Mouse (Mus musculus) liver, adult 2 months (tissue): ENCODE measurements around the gene Zfp11. TPM values are rescaled to one million over a fixed set of nuclear protein-coding genes. Genes with fewer than 3 reads are reported as not detected.
"Not testable (repeated sequence)": the region's sequence is repeated elsewhere in the genome, so short reads cannot be mapped to it uniquely, and the experiment has no call there.

Experiments
- DNase-seq: peaks from one replicate; pipeline ENCODE4 v3.0.0-alpha.2; 2011; ENCODE audit warnings: low read depth, low spot score; ENCODE audit errors: extremely low read depth
- H3K27ac ChIP-seq: fragments of 200-500 bp; replicated peaks from 2 replicates; pipeline ENCODE4 v1.5.1; 2012; ENCODE audit warnings: low read depth, mild to moderate bottlenecking, control low read depth, inconsistent platforms, low read length; ENCODE audit not compliant: insufficient read depth
- H3K27me3 ChIP-seq: fragments of 200-500 bp; 2 replicates; pipeline ENCODE4 v1.6.1; 2012; ENCODE audit warnings: mild to moderate bottlenecking, moderate library complexity, low read length, inconsistent platforms; ENCODE audit not compliant: control insufficient read depth, insufficient read depth
- H3K36me3 ChIP-seq: fragments of 200-500 bp; 2 replicates; pipeline ENCODE4 v1.6.1; 2012; ENCODE audit warnings: low read length, inconsistent platforms; ENCODE audit not compliant: control insufficient read depth, insufficient read depth
- H3K4me1 ChIP-seq: fragments of 200-500 bp; 2 replicates; pipeline ENCODE4 v1.6.1; 2011; ENCODE audit warnings: low read length; ENCODE audit not compliant: control insufficient read depth, insufficient read depth
- H3K4me3 ChIP-seq: fragments of 200-500 bp; 2 replicates; pipeline ENCODE4 v1.5.1; 2011; ENCODE audit warnings: low read depth, mild to moderate bottlenecking, control low read depth, low read length, moderate library complexity; ENCODE audit not compliant: insufficient read depth
- H3K79me2 ChIP-seq: fragments of 200-500 bp; 2 replicates; pipeline ENCODE4 v1.6.1; 2012; ENCODE audit warnings: inconsistent platforms, mild to moderate bottlenecking, low read length, moderate library complexity; ENCODE audit not compliant: control insufficient read depth, insufficient read depth
- H3K9ac ChIP-seq: fragments of 200-500 bp; 2 replicates; pipeline ENCODE4 v1.6.1; 2012; ENCODE audit warnings: low read depth, mild to moderate bottlenecking, control low read depth, inconsistent platforms, low read length
- CTCF ChIP-seq: fragments of 200-500 bp; IDR thresholded peaks from 2 replicates; pipeline ENCODE4 v1.5.1; 2011; ENCODE audit warnings: low read depth, low read length, control low read depth
- POLR2A ChIP-seq: fragments of 200-500 bp; IDR thresholded peaks from 2 replicates; pipeline ENCODE4 v1.6.1; 2011; ENCODE audit warnings: low read length, control low read depth; ENCODE audit not compliant: insufficient read depth; ENCODE audit errors: extremely low read depth
- WGBS: fragments of 180-500 bp; shearing (Covaris S2); methylation state at CpG from one replicate; pipeline ENCODE4 v1.1.7; 2018; 5-methylcytosine and 5-hydroxymethylcytosine counted together
- polyA plus RNA-seq: library from polyadenylated mRNA; depleted of rRNA; stranded (reverse); fragments of >200 nt; gene quantifications from 2 replicates; pipeline ENCODE4 v1.2.3, GENCODE M21; 2012
- total RNA-seq: library from RNA; depleted of rRNA; stranded (reverse); fragments of >200 nt; gene quantifications from 2 replicates; pipeline ENCODE4 v1.2.3, GENCODE M21; 2014

Gene Zfp11
- total and polyA plus RNA-seq, 2 experiments: 0.61 to 0.74 TPM

DNA sequence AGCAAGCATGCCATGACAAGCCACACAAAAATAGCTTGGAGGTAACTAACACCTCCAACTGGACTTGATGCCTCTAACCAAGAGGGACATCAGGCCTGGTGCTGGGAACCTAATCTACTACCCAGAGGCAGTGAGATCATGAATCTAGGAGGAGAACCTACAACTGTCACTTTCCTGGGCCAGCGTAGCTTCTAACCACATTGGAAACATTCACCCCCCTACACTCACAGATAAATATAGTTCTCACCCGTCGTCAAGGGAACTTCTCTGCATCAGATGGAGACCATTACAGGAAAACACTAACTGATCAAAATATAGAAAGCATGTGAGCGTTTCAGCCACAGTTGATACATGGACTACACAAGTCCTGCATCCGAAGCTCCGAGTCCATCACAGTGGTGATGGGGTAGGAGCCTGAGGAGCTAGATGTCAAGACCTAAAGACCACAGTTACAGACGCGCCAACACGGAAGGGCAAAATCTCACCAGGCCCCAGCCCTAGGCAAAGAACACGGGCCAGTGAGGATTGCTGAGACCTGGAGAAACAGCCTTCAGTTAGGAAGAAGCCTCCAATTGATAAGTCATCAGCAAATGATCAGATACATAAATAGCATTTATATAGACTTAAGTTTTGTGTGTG, 3.5 kb downstream of the Zfp11 start:
- no peak for TF ChIP-seq CTCF
- TF ChIP-seq POLR2A: no peak
- H3K36me3 ChIP-seq: no peaks in the 10 kb centered on the region
- no peak for DNase-seq

DNA sequence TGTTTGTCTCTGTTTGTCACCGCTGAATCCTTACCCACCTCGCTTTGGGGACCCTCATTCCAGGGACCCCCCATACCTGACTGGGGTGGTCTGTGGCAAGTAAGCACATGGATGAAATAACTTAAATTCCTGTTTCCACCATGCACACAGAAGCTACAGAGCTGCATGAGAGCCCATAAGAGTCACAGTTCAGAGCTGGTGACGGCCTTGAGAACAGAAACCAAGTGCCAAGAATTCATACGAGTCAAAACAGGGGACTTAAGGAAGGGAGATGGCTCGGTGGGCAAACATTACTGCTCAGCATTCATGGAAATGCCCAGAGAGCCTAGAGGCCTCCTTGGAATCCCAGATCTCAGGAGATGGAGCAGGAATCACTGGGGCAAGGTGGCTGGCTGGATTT, 5.8 kb downstream of the Zfp11 start:
- H3K9ac ChIP-seq: no peak overlapping the region
- no peak overlapping the region for H3K4me3 ChIP-seq
- no peak overlapping the region for H3K27ac ChIP-seq
- peaks cover 12% of the 10 kb centered on the region; the same call in 1 of the 2 replicates for H3K79me2 ChIP-seq
- no peak for DNase-seq
- H3K4me1 ChIP-seq: no peaks in the 10 kb centered on the region
- peaks cover 5% of the 10 kb centered on the region; the same call in 1 of the 2 replicates for H3K36me3 ChIP-seq
- TF ChIP-seq POLR2A (no peak), CTCF (no peak)
- no peaks in the 10 kb centered on the region for H3K27me3 ChIP-seq
- 95% methylated on average over 5 of the region's 5 CpGs for WGBS

More for the DNA sequence above, 3.5 kb downstream of the Zfp11 start:
- Histone ChIP-seq H3K4me3 (no peak overlapping the region), H3K79me2 (peaks cover 12% of the 10 kb centered on the region; the same call in 1 of the 2 replicates), H3K9ac (no peak overlapping the region), H3K27me3 (no peaks in the 10 kb centered on the region), H3K27ac (no peak overlapping the region), H3K4me1 (0 out of 2 replicates have a peak, but pooled peaks cover 3% of the 10 kb centered on the region)
- 94% methylated on average over 10 of the region's 10 CpGs for WGBS

DNA sequence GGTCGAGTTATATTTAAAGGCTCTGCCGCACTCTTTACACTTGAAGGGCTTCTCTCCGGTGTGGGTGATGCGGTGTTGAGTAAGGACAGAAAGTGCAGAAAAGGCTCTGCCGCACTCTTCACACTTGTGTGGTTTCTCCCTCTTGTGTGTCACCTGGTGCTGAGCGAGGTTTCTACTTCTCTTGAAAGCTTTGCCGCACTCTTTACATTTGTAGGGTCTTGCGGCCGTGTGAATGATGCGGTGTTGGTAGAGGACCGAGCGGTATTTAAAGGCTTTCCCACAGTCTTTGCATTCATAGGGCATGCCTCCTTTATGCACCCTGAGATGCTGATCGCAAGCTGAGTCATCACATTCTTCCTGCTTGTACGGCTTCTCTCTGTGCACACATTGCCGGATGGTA, 12.0 kb downstream of the Zfp11 start:
- H3K27ac ChIP-seq: no peak overlapping the region
- H3K9ac ChIP-seq: no peak overlapping the region
- peaks cover 3% of the 10 kb centered on the region; the same call in 1 of the 2 replicates for H3K79me2 ChIP-seq
- H3K36me3 ChIP-seq: peaks cover 28% of the 10 kb centered on the region
- H3K4me1 ChIP-seq: no peaks in the 10 kb centered on the region
- no peak overlapping the region for H3K4me3 ChIP-seq
- TF ChIP-seq POLR2A (no peak), CTCF (no peak)
- DNase-seq: no peak
- 93% methylated on average over 15 of the region's 15 CpGs for WGBS
- no peaks in the 10 kb centered on the region for H3K27me3 ChIP-seq

DNA sequence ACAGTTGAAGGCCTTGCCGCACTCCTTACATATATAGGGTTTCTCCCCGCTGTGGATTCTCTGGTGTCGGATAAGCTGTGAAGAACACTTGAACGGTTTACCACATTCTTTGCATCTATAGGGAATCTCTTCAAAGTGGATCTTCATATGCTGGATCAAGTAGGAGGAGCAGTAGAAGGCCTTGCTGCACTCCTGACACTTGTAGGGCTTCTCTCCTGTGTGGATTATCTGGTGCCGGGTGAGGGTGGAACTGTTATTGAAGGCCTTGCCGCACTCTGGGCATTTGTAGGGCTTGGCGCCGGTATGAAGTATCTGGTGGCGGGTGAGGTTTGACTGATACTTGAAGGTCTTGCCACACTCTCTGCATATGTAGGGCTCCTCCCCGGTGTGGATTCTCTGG, 12.9 kb downstream of the Zfp11 start:
- no peak overlapping the region for H3K9ac ChIP-seq
- peaks cover 28% of the 10 kb centered on the region for H3K36me3 ChIP-seq
- no peaks in the 10 kb centered on the region for H3K4me1 ChIP-seq
- no peaks in the 10 kb centered on the region for H3K79me2 ChIP-seq
- TF ChIP-seq CTCF: no peak
- TF ChIP-seq POLR2A: no peak
- no peaks in the 10 kb centered on the region for H3K27me3 ChIP-seq
- DNase-seq: no peak
- no peak overlapping the region for H3K27ac ChIP-seq
- no peak overlapping the region for H3K4me3 ChIP-seq
- 96% methylated on average over 10 of the region's 10 CpGs for WGBS

DNA sequence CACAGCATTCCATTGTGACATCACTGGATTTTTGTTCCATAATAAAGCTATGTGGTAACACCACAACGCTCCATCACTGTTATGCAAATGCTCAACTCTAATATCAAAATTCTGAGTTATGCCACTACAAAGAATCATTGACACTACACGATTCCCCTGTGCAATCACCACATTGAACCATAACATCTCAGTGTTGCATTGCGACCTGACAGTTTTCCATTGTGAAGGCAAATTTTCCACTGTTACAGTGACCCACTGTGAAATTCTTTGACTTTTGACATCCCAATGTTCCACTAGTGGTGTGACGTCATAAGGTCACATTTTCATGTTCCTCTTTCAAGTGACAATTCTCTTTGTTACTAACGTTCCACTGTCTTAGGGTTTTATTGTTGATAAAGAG, 19.0 kb downstream of the Zfp11 start:
- no peak for TF ChIP-seq POLR2A
- no peak for TF ChIP-seq CTCF
- WGBS: 96% methylated on average over 5 of the region's 5 CpGs
- no peaks in the 10 kb centered on the region for H3K4me1 ChIP-seq
- no peak overlapping the region for H3K9ac ChIP-seq
- H3K27me3 ChIP-seq: no peaks in the 10 kb centered on the region
- H3K36me3 ChIP-seq: no peaks in the 10 kb centered on the region
- no peaks in the 10 kb centered on the region for H3K79me2 ChIP-seq
- H3K4me3 ChIP-seq: no peak overlapping the region
- no peak for DNase-seq
- no peak overlapping the region for H3K27ac ChIP-seq

DNA sequence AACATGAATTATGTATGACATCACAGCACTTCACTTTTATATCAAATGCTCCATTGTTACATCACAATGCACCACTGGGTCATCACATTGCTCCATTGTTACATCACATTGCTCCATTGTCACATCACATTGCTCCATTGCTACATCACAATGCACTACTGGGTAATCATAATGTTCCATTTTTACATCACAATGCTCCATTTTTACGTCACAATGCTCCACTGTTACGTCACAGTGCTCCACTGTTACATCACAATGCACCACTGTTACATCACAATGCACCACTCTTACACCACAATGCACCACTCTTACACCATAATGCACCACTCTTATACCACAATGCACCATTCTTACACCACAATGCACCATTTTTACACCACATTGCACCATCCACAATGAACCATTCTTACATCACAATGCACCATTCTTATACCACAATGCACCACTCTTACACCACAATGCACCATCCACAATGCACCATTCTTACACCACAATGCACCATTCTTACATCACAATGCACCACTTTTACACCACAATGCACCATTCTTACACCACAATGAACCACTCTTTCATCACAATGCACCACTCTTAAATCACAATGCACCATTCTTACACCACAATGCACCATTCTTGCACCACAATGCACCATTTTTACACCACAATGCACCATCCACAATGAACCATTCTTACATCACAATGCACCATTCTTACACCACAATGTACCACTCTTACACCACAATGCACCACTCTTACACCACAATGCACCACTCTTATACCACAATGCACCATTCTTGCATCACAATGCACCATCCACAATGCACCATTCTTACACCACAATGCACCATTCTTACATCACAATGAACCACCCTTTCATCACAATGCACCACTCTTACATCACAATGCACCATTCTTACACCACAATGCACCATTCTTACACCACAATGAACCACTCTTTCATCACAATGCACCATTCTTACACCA, 37.3 kb downstream of the Zfp11 start:
- not testable (repeated sequence) for H3K27ac ChIP-seq, H3K27me3 ChIP-seq, H3K4me1 ChIP-seq, H3K4me3 ChIP-seq, H3K79me2 ChIP-seq, H3K9ac ChIP-seq, DNase-seq, H3K36me3 ChIP-seq
- WGBS: 80% methylated on average over 2 of the region's 2 CpGs

DNA sequence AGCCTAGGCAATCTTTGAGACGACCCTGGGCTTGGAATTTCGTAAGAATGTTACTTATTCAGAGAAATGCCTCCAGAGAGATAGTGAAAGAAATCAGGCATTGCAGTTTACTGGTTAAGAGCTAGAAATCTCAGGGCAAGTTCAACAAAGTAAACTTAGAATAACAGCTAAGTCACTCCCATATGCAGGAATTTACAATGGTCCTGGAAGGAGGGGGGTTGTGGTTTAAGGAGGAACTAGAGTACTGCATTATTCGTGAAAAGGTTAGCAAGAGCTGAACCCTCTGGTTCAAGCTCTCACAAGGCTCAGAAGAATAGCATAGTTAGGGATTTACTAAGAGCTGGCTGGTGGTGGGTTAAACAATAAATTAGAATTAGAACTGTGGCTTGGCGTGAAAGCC, 43.3 kb downstream of the Zfp11 start:
- not testable (repeated sequence) for H3K9ac ChIP-seq, H3K79me2 ChIP-seq, DNase-seq, H3K36me3 ChIP-seq, H3K27me3 ChIP-seq, H3K4me3 ChIP-seq, H3K4me1 ChIP-seq, H3K27ac ChIP-seq
- 73% methylated on average over 4 of the region's 4 CpGs for WGBS
